Mouse (Mus musculus): Measurements from ENCODE around the gene Olfr275.
"Not testable (repeated sequence)": the region's sequence is repeated elsewhere in the genome, so short reads cannot be mapped to it uniquely, and the experiment has no call there.

Gene Olfr275

GRCm38 (mm10) chr4:52814304-52814703 is at the start of gene Olfr275:
Gene Olfr275 (plus strand): TSS chr4:52814604.
- DNase-seq (ENCODE audit: low spot score in 2 of 2), result no peak

- no peak for DNase-seq (ENCODE audit: low spot score in 2 of 2)
These were observed 48.8 kb upstream of the Olfr275 start for GRCm38 (mm10) chr4:52765612-52766011.

- DNase-seq (ENCODE audit: low spot score in 2 of 2), result no peak
These were observed 42.2 kb upstream of the Olfr275 start for GRCm38 (mm10) chr4:52772186-52772585.

GRCm38 (mm10) chr4:52800013-52800412 is 14.4 kb upstream of the Olfr275 start:
- no peak for DNase-seq (ENCODE audit: low spot score in 2 of 2)

- DNase-seq (ENCODE audit: low spot score in 2 of 2), result no peak
These were observed 2.5 kb upstream of the Olfr275 start for GRCm38 (mm10) chr4:52811871-52812270.

GRCm38 (mm10) chr4:52821375-52821774 is 7.0 kb downstream of the Olfr275 start:
- no peak for DNase-seq (ENCODE audit: low spot score in 2 of 2)

- DNase-seq (ENCODE audit: low spot score in 2 of 2), result not testable (repeated sequence)
These were observed 31.0 kb downstream of the Olfr275 start for GRCm38 (mm10) chr4:52845411-52845810.

- no peak for DNase-seq (ENCODE audit: low spot score in 2 of 2)
These were observed 34.7 kb downstream of the Olfr275 start for GRCm38 (mm10) chr4:52849039-52849635.

GRCm38 (mm10) chr4:52849672-52850071 is 35.3 kb downstream of the Olfr275 start:
- DNase-seq (ENCODE audit: low spot score in 2 of 2), result no peak

- no peak for DNase-seq (ENCODE audit: low spot score in 2 of 2)
These were observed 44.7 kb downstream of the Olfr275 start, which contains the start of gene Olfr273 for GRCm38 (mm10) chr4:52859136-52859535. Gene Olfr273 (minus strand): TSS chr4:52859236.

- peak; percentile 19 to 21 for DNase-seq (ENCODE audit: low spot score in 2 of 2)
These were observed 49.8 kb downstream of the Olfr275 start for GRCm38 (mm10) chr4:52864156-52864555.
